Mouse (Mus musculus): ENCODE data around the gene Scrn1.

DNA sequence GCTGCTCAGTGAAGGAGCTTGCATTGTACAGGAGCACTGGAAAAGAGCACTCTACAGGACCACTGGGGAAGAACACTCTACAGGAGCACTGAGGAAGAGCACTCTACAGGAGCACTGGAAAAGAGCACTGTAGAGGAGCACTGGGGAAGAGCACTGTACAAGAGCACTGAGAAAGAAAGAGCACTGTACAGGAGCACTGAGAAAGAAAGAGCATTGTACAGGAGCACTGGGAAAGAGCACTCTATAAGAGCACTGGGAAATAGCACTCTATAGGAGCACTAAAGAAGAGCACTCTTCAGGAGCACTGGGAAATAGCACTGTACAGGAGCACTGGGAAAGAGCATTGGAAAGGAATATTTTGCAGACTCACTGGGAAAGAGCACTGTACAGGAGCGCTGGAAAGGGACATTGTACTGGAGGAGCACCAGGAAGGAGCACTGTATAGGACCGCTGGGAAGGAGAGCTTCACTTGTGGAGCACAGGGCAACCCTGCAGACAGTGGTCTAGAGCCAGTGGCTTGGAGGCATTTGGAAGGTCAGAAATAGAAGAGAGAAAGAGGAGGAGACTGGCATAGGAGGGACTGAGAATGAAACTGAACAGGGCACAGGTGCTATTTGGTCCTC, 49.7 kb downstream of the Scrn1 start:
- TF ChIP-seq CTCF (IDR thresholded peaks at IDR 0.05; ENCODE audit: low read depth, low read length) (no peak), POLR2A (IDR thresholded peaks at IDR 0.05; ENCODE audit: extremely low read depth, insufficient read depth, low read length) (no peak)

All from liver, adult 2 months (tissue).